ENCODE assay signal across 25 mouse cellular contexts in the genomic region with DNA sequence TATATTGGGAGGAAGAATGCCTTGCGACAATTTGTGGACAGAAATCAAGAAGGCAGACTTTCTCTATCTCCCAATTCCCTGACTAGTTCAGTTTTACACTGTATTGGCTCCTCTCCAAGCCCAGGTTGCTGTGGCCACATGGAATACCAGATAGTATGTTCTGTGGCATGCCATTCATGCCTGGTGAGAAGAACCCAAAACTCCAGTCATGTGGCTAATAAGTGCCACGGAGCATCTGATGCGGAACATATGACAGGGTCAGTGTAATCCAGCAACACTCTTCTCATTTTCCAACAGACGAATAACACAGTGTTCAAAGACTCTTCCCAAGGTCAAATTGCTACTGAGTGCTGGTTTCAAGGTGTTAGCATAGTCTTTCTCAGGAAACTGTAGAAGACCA. TPM values are rescaled to one million over a fixed set of nuclear protein-coding genes. Genes with fewer than 3 reads are reported as not detected.
A peak's percentile ranks its signal among the peaks of the same experiment; 100 is the strongest.
DNase-seq lines count a peak whose midpoint lies in the region; ATAC-seq and TF ChIP-seq lines count a peak whose summit lies in the region.
"Had no signal": no experiment of that assay in that cellular context is flagged by ENCODE, and none has a peak within 500 bp of the region (broad histone marks: within the 10 kb centered on the region; RNA-seq: fewer than 3 reads in every experiment).

No protein-coding gene starts in this region.

- no peaks in the 10 kb centered on the region for H3K36me3 ChIP-seq in heart, embryonic 13.5 days
- H3K36me3 ChIP-seq in heart, postnatal 0 days (replicated peaks; ENCODE audit: control insufficient read depth, insufficient read depth, low read length): no peaks in the 10 kb centered on the region
- H3K36me3 ChIP-seq: embryonic facial prominence, embryonic 12.5 days; embryonic facial prominence, embryonic 15.5 days; hindbrain, embryonic 10.5 days; hindbrain, embryonic 13.5 days; intestine, embryonic 15.5 days had no signal

- intact Hi-C loops in heart, postnatal 36 days (cut with DNase I): no loop called here

- no peaks in the 10 kb centered on the region for H3K9me3 ChIP-seq in heart, embryonic 13.5 days
- H3K9me3 ChIP-seq in heart, postnatal 0 days (replicated peaks; ENCODE audit: control insufficient read depth, low read length): no peaks in the 10 kb centered on the region
- H3K9me3 ChIP-seq: embryonic facial prominence, embryonic 12.5 days; embryonic facial prominence, embryonic 15.5 days; hindbrain, embryonic 10.5 days; hindbrain, embryonic 13.5 days; intestine, embryonic 15.5 days had no signal

- ATAC-seq in heart, embryonic 13.5 days (ENCODE audit: extremely low read depth, insufficient number of reproducible peaks, low FRiP score, low TSS enrichment): no peak
- no peak for ATAC-seq in heart, postnatal 0 days (ENCODE audit: insufficient read depth, low read depth)
- ATAC-seq: CD4-positive, CD25-positive, alpha-beta regulatory T cell, adult 4 months; forebrain, embryonic 14.5 days; forebrain, postnatal 0 days; hindbrain, embryonic 16.5 days; intestine, embryonic 15.5 days had no signal

- no peaks in the 10 kb centered on the region for H3K27me3 ChIP-seq in heart, embryonic 13.5 days (replicated peaks)
- no peaks in the 10 kb centered on the region for H3K27me3 ChIP-seq in heart, postnatal 0 days (ENCODE audit: control insufficient read depth, insufficient read depth, low read length)
- H3K27me3 ChIP-seq: embryonic facial prominence, embryonic 12.5 days; embryonic facial prominence, embryonic 15.5 days; hindbrain, embryonic 13.5 days; intestine, embryonic 15.5 days had no signal

- WGBS in heart, embryonic 13.5 days: 70% methylated on average over 4 of the region's 4 CpGs
- 58% methylated on average over 4 of the region's 4 CpGs for WGBS in heart, postnatal 0 days

- H3K4me1 ChIP-seq in heart, embryonic 13.5 days: peaks cover 27% of the 10 kb centered on the region
- peaks cover 6% of the 10 kb centered on the region; the same call in 1 of the 2 replicates for H3K4me1 ChIP-seq in heart, postnatal 0 days (ENCODE audit: control insufficient read depth, insufficient read depth)
- H3K4me1 ChIP-seq: embryonic facial prominence, embryonic 12.5 days; embryonic facial prominence, embryonic 15.5 days; hindbrain, embryonic 10.5 days; hindbrain, embryonic 13.5 days; intestine, embryonic 15.5 days had no signal

- TF ChIP-seq EP300 in heart, postnatal 0 days (IDR thresholded peaks at IDR 0.05; ENCODE audit: low read depth): no peak

- H3K27ac ChIP-seq in heart, embryonic 13.5 days (replicated peaks): 0 out of 2 replicates have a peak overlapping the region, but pooled peaks have one; percentile 24
- H3K27ac ChIP-seq in heart, postnatal 0 days (ENCODE audit: low read depth): 0 out of 2 replicates have a peak overlapping the region, but pooled peaks have one; percentile 30
- H3K27ac ChIP-seq: embryonic facial prominence, embryonic 12.5 days; embryonic facial prominence, embryonic 15.5 days; hindbrain, embryonic 10.5 days; hindbrain, embryonic 13.5 days; intestine, embryonic 15.5 days had no signal

- DNase-seq in heart, adult 8-10 months (ENCODE audit: low spot score): no peak
- DNase-seq in heart, postnatal 0 days (ENCODE audit: low spot score): no peak
- no peak for DNase-seq in heart, postnatal 36 days
- peak; percentile 10 for DNase-seq in skeletal muscle tissue, adult 2 months (ENCODE audit: low read depth, low spot score)
- no peak for DNase-seq in embryo, embryonic 11 days
- DNase-seq: adrenal gland, postnatal 10 days; adrenal gland, postnatal 36 days; cerebellum, adult 18-20 months; cerebellum, adult 9-10 months; cerebellum, postnatal 14 days; forebrain, postnatal 0 days; gastrocnemius, postnatal 10 days; heart, adult 11 months; kidney, adult 11 months; kidney, adult 8-10 months had no signal

- H3K4me2 ChIP-seq in heart, embryonic 13.5 days: no peak overlapping the region
- H3K4me2 ChIP-seq in heart, postnatal 0 days (ENCODE audit: low read depth, low read length): no peak overlapping the region
- H3K4me2 ChIP-seq: embryonic facial prominence, embryonic 12.5 days; embryonic facial prominence, embryonic 15.5 days; heart, embryonic 11.5 days; hindbrain, embryonic 13.5 days; intestine, embryonic 15.5 days had no signal

- no peak overlapping the region for H3K4me3 ChIP-seq in heart, embryonic 13.5 days
- no peak overlapping the region for H3K4me3 ChIP-seq in heart, postnatal 0 days (ENCODE audit: low read depth, low read length)
- H3K4me3 ChIP-seq: embryonic facial prominence, embryonic 12.5 days; embryonic facial prominence, embryonic 15.5 days; hindbrain, embryonic 10.5 days; hindbrain, embryonic 13.5 days; intestine, embryonic 15.5 days had no signal

- H3K9ac ChIP-seq in heart, embryonic 13.5 days: no peak overlapping the region
- no peak overlapping the region for H3K9ac ChIP-seq in heart, postnatal 0 days (replicated peaks; ENCODE audit: low read depth, low read length)
- H3K9ac ChIP-seq: embryonic facial prominence, embryonic 12.5 days; embryonic facial prominence, embryonic 15.5 days; forebrain, postnatal 0 days; hindbrain, embryonic 13.5 days; intestine, embryonic 15.5 days had no signal

- no peak for TF ChIP-seq CTCF in heart, postnatal 0 days (IDR thresholded peaks at IDR 0.05; ENCODE audit: low read depth)

RNA-seq across cellular contexts. Expression of gene Phip, which starts 26.0 kb away (rescaled TPM):
- polyA plus RNA-seq in heart, embryonic 13.5 days (2015; fragmentation: Nextera tagmentation; extraction: Ambion mirVana): 43.3 and 46.4 TPM in 2 replicates
- 10 to 100 TPM; 25.5 to 32.2 (median 30.5) TPM for total RNA-seq in heart, adult 8-10 months (2022)
- 35.5 and 47.6 TPM in 2 replicates for total RNA-seq in heart, postnatal 0 days (2014; rRNA removed; ENCODE audit: low replicate concordance)
- 26.6 and 30.2 TPM in 2 replicates for polyA plus RNA-seq in heart, postnatal 0 days (2015; fragmentation: Nextera tagmentation; extraction: Ambion mirVana)
- 10 to 100 TPM; 33.3 to 33.5 TPM for total RNA-seq in heart, postnatal 36 days (2021)
